Mouse (Mus musculus) lung, adult 2 months (tissue): ENCODE results near the gene Dnah1. TPM values are rescaled to one million over a fixed set of nuclear protein-coding genes. Genes with fewer than 3 reads are reported as not detected.
A peak's percentile ranks its signal among the peaks of the same experiment; 100 is the strongest.

Experiments used
- DNase-seq: peaks from one replicate; pipeline ENCODE4 v3.0.0; 2022
- H3K4me1 ChIP-seq: fragments of 200-500 bp; 2 replicates; pipeline ENCODE4 v1.6.1; 2011; ENCODE audit warnings: low read length; ENCODE audit not compliant: control insufficient read depth, insufficient read depth
- H3K4me3 ChIP-seq: fragments of 200-500 bp; replicated peaks from 2 replicates; pipeline ENCODE3; 2011; ENCODE audit warnings: low read depth, mild to moderate bottlenecking, control low read depth, low read length; ENCODE audit errors: extremely low read depth
- CTCF ChIP-seq: fragments of 200-500 bp; IDR thresholded peaks from 2 replicates; pipeline ENCODE4 v1.5.1; 2011; ENCODE audit warnings: mild to moderate bottlenecking, low read length, control low read depth; ENCODE audit not compliant: insufficient read depth
- POLR2A ChIP-seq: fragments of 200-500 bp; IDR thresholded peaks from 2 replicates; pipeline ENCODE4 v1.6.1; 2011; ENCODE audit warnings: low read depth, mild to moderate bottlenecking, control low read depth, low read length, borderline replicate concordance; ENCODE audit errors: extremely low read depth
- WGBS: fragments of 180-500 bp; shearing (Covaris S2); methylation state at CpG from one replicate; pipeline ENCODE4 v1.1.7; 2018; 5-methylcytosine and 5-hydroxymethylcytosine counted together
- polyA plus RNA-seq: library from polyadenylated mRNA; depleted of rRNA; stranded (reverse); fragments of >200 nt; gene quantifications from 2 replicates; pipeline ENCODE4 v1.2.3, GENCODE M21; 2012; rRNA removed

The Dnah1 gene
- polyA plus RNA-seq, 1 experiment: 5.5 TPM

GRCm38 (mm10) chr14:31228234-31228633 is 95.5 kb downstream of the Dnah1 start:
- no peak overlapping the region for H3K4me3 ChIP-seq
- 37% methylated on average over 6 of the region's 6 CpGs for WGBS
- peak; percentile 32; the same call in 1 of the 2 replicates for TF ChIP-seq POLR2A
- TF ChIP-seq CTCF: no peak
- peaks cover 32% of the 10 kb centered on the region for H3K4me1 ChIP-seq
- DNase-seq: no peak

- TF ChIP-seq CTCF: no peak
- TF ChIP-seq POLR2A: no peak
- H3K4me1 ChIP-seq: peaks cover 30% of the 10 kb centered on the region
- DNase-seq: no peak
- WGBS: 22% methylated on average over 4 of the region's 4 CpGs
- H3K4me3 ChIP-seq: no peak overlapping the region
Observed at GRCm38 (mm10) chr14:31226978-31227377, 96.7 kb downstream of the Dnah1 start.

- H3K4me1 ChIP-seq: peaks cover 10% of the 10 kb centered on the region; the same call in 1 of the 2 replicates
- H3K4me3 ChIP-seq: peak within 1 kb of the TSS; percentile 81
- DNase-seq: peak; percentile 67
- 6% methylated on average over 11 of the region's 11 CpGs for WGBS
- TF ChIP-seq CTCF: peak; percentile 74
- peak; percentile 91 for TF ChIP-seq POLR2A
Observed at GRCm38 (mm10) chr14:31217666-31218065, 106.0 kb downstream of the Dnah1 start, which contains the start of gene Sema3g. Gene Sema3g, plus strand, starts transcription at chr14:31217860.

GRCm38 (mm10) chr14:31216846-31217245 is 106.8 kb downstream of the Dnah1 start, which contains the start of gene Nisch:
Gene Nisch, minus strand, starts transcription at chr14:31216946.
- Histone ChIP-seq H3K4me3 (peak within 1 kb of the TSS; percentile 81), H3K4me1 (peaks cover 8% of the 10 kb centered on the region; the same call in 1 of the 2 replicates)
- no peak for DNase-seq
- no peak for TF ChIP-seq CTCF
- no peak for TF ChIP-seq POLR2A
- 68% methylated on average over 2 of the region's 2 CpGs for WGBS

GRCm38 (mm10) chr14:31215157-31216002 is 108.3 kb downstream of the Dnah1 start:
- TF ChIP-seq CTCF: peak; percentile 96
- TF ChIP-seq POLR2A: no peak
- Histone ChIP-seq H3K4me1 (peaks cover 7% of the 10 kb centered on the region; the same call in 1 of the 2 replicates), H3K4me3 (no peak overlapping the region)
- 29% methylated on average over 15 of the region's 15 CpGs for WGBS
- peak; percentile 71 for DNase-seq

- TF ChIP-seq POLR2A: no peak
- no peak for DNase-seq
Observed at GRCm38 (mm10) chr14:31214684-31215083, 109.0 kb downstream of the Dnah1 start.

GRCm38 (mm10) chr14:31213868-31214267 is 109.8 kb downstream of the Dnah1 start:
- TF ChIP-seq POLR2A (no peak), CTCF (no peak)
- 70% methylated on average over 8 of the region's 8 CpGs for WGBS
- Histone ChIP-seq H3K4me1 (peaks cover 7% of the 10 kb centered on the region; the same call in 1 of the 2 replicates), H3K4me3 (no peak overlapping the region)
- no peak for DNase-seq

More at GRCm38 (mm10) chr14:31214684-31215083, 109.0 kb downstream of the Dnah1 start:
- WGBS: 70% methylated on average over 3 of the region's 3 CpGs
- Histone ChIP-seq H3K4me3 (no peak overlapping the region), H3K4me1 (peaks cover 7% of the 10 kb centered on the region; the same call in 1 of the 2 replicates)

GRCm38 (mm10) chr14:31212499-31212898 is 111.2 kb downstream of the Dnah1 start:
- 78% methylated on average over 3 of the region's 3 CpGs for WGBS
- peaks cover 7% of the 10 kb centered on the region for H3K4me1 ChIP-seq

GRCm38 (mm10) chr14:31211854-31212253 is 111.8 kb downstream of the Dnah1 start:
- 83% methylated on average over 6 of the region's 6 CpGs for WGBS
- Histone ChIP-seq H3K4me3 (no peak overlapping the region), H3K4me1 (peaks cover 9% of the 10 kb centered on the region)
- no peak for DNase-seq
- TF ChIP-seq CTCF (no peak), POLR2A (no peak)

More at GRCm38 (mm10) chr14:31212499-31212898, 111.2 kb downstream of the Dnah1 start:
- TF ChIP-seq POLR2A: no peak
- TF ChIP-seq CTCF: no peak
- no peak for DNase-seq
- H3K4me3 ChIP-seq: no peak overlapping the region

Other genes with a start within 250 kb of the Dnah1 start
- 58.1 and 70.0 TPM in 2 replicates for gene Smim4, start 194.9 kb downstream of the Dnah1 start, polyA plus RNA-seq
- gene Nt5dc2, start 192.8 kb downstream of the Dnah1 start, polyA plus RNA-seq: 147 and 266 TPM in 2 replicates
- 114 and 136 TPM in 2 replicates for gene Stab1, start 155.3 kb downstream of the Dnah1 start, polyA plus RNA-seq
- 25.4 and 32.2 TPM in 2 replicates for gene Tnnc1, start 115.6 kb downstream of the Dnah1 start, polyA plus RNA-seq
- gene Nisch, start 107.0 kb downstream of the Dnah1 start, polyA plus RNA-seq: 412 and 458 TPM in 2 replicates
- 95.9 and 109 TPM in 2 replicates for gene Sema3g, start 106.0 kb downstream of the Dnah1 start, polyA plus RNA-seq
- 4.8 and 5.4 TPM in 2 replicates for gene Phf7, start 72.6 kb downstream of the Dnah1 start, polyA plus RNA-seq
- gene Bap1, start 72.4 kb downstream of the Dnah1 start, polyA plus RNA-seq: 43.9 and 48.3 TPM in 2 replicates
- gene Capn7, start 12.7 kb upstream of the Dnah1 start, polyA plus RNA-seq: 11.0 and 12.2 TPM in 2 replicates
- gene Sh3bp5, start 112.2 kb upstream of the Dnah1 start, polyA plus RNA-seq: 40.9 and 50.1 TPM in 2 replicates
- 38.1 and 48.4 TPM in 2 replicates for gene Eaf1, start 170.5 kb upstream of the Dnah1 start, polyA plus RNA-seq
- gene Mettl6, start 171.1 kb upstream of the Dnah1 start, polyA plus RNA-seq: 5.4 and 10.2 TPM in 2 replicates